Mouse (Mus musculus): ENCODE measurements at regions not wholly inside any gene's neighbourhood (a gene's known extent, or its start where the extent isn't known, plus 50 kb on each side); places are given as distances from the start of the nearest gene placed in this dataset.

DNA sequence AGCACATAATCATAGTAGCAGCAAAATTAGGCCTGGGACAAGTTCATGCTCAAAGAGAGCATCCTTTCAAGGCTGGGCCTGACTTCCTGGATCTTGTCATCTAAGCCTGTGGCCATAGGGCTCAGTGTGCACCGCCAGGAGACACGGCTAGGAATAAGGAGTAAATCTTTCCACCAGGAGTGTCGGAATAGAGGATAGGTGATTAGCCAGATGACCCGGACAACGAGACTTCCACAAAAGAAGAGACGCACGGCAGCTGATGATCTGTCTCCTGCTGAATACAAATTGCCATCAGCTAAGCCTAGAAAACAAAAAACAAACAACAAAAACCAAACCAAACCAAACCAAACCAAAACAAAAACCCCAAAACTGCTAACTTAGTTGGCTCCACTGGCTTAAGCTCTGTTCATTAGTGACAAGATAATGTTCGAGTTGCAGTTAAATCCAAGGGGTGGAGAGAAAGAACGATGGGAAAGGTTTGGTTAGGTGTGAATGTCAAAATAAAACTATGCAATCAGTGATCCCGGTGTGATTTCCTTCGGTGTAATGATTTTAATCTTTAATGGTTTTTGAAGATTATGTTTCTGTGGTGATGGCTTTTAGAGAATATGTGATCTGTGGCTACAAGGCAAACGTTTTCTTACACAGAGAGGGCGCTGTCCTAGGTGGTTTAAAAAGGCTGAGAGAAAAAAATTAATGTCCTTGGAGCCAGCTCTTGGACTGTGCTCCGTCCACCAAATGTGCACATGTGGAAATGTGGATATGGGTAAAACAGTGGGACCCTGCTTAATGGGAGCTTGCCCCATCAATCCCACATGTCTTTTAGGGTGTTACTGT is 51.8 kb upstream of the Ezh2 start:
- Histone ChIP-seq H3K4me1 (replicated peaks; ENCODE audit: control insufficient read depth in 2 of 2, insufficient read depth in 2 of 2, low read length in 1 of 2) (peaks cover 0 to 4% of the 10 kb centered on the region in 2 experiments; a peak in 1 of 4 replicates), H3K4me2 (ENCODE audit: low read depth) (no peak overlapping the region), H3K27me3 (ENCODE audit: control insufficient read depth, insufficient read depth, low read length) (no peaks in the 10 kb centered on the region), H3K36me3 (replicated peaks; ENCODE audit: control insufficient read depth, insufficient read depth, low read depth) (no peaks in the 10 kb centered on the region), H3K4me3 (ENCODE audit: insufficient read depth in 1 of 2, low read depth in 2 of 2, low read length in 2 of 2) (no peak overlapping the region), H3K9ac (replicated peaks) (no peak overlapping the region), H3K9me3 (ENCODE audit: control insufficient read depth, low read length) (no peaks in the 10 kb centered on the region), H3K27ac (no peak overlapping the region)
- TF ChIP-seq EP300 (IDR thresholded peaks at IDR 0.05; ENCODE audit: low read depth), result no peak
- TF ChIP-seq CTCF (IDR thresholded peaks at IDR 0.05; ENCODE audit: low read depth), result no peak
- WGBS (ENCODE audit: insufficient replicate concordance), result 61% methylated on average over 14 of the region's 14 CpGs
- no peak for DNase-seq (ENCODE audit: low read depth in 3 of 3, low spot score in 3 of 3)
- no peak for ATAC-seq (ENCODE audit: insufficient read depth)

DNA sequence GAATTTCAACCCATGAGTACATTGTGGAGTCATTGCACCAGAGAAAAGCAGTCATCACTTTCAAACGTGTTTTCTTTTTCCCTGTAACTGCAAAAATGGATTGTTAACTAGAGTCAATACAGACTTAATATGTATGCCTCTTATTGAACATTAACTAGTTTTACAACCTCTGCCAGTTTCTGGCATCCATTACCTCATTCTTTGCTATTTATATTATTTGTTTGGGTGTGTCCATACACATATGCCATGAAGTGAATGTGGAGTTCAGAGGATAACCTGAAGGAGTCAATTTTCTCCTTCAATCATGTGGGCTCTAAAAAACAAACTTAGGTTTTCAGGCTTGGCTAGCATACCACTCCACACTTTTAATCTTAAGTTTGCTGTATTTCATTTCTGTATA is 50.9 kb upstream of the Ezh2 start:
- Histone ChIP-seq H3K4me2 (ENCODE audit: low read depth) (no peak overlapping the region), H3K9me3 (ENCODE audit: control insufficient read depth, low read length) (no peaks in the 10 kb centered on the region), H3K27ac (no peak overlapping the region), H3K9ac (replicated peaks) (no peak overlapping the region), H3K36me3 (replicated peaks; ENCODE audit: control insufficient read depth, insufficient read depth, low read depth) (no peaks in the 10 kb centered on the region), H3K4me3 (ENCODE audit: insufficient read depth in 1 of 2, low read depth in 2 of 2, low read length in 2 of 2) (no peak overlapping the region), H3K4me1 (replicated peaks; ENCODE audit: control insufficient read depth in 2 of 2, insufficient read depth in 2 of 2, low read length in 1 of 2) (peaks cover 0 to 4% of the 10 kb centered on the region in 2 experiments; a peak in 1 of 4 replicates), H3K27me3 (ENCODE audit: control insufficient read depth, insufficient read depth, low read length) (no peaks in the 10 kb centered on the region)
- 32% methylated on average over 1 of the region's 1 CpGs for WGBS (ENCODE audit: insufficient replicate concordance)
- no peak for TF ChIP-seq EP300 (IDR thresholded peaks at IDR 0.05; ENCODE audit: low read depth)
- no peak for TF ChIP-seq CTCF (IDR thresholded peaks at IDR 0.05; ENCODE audit: low read depth)
- DNase-seq (ENCODE audit: low read depth in 3 of 3, low spot score in 3 of 3) (no peak), ATAC-seq (ENCODE audit: insufficient read depth) (no peak)

Data from liver, embryonic 14.5 days (tissue).